Mouse (Mus musculus): ENCODE results near the gene Nkiras2.
A peak's percentile ranks its signal among the peaks of the same experiment; 100 is the strongest.
"Not testable (repeated sequence)": the region's sequence is repeated elsewhere in the genome, so short reads cannot be mapped to it uniquely, and the experiment has no call there.

Nkiras2 gene

GRCm38 (mm10) chr11:100634530-100634929 lies 15.5 kb downstream of the Nkiras2 start:
- DNase-seq (ENCODE audit: low spot score): no peak

DNA sequence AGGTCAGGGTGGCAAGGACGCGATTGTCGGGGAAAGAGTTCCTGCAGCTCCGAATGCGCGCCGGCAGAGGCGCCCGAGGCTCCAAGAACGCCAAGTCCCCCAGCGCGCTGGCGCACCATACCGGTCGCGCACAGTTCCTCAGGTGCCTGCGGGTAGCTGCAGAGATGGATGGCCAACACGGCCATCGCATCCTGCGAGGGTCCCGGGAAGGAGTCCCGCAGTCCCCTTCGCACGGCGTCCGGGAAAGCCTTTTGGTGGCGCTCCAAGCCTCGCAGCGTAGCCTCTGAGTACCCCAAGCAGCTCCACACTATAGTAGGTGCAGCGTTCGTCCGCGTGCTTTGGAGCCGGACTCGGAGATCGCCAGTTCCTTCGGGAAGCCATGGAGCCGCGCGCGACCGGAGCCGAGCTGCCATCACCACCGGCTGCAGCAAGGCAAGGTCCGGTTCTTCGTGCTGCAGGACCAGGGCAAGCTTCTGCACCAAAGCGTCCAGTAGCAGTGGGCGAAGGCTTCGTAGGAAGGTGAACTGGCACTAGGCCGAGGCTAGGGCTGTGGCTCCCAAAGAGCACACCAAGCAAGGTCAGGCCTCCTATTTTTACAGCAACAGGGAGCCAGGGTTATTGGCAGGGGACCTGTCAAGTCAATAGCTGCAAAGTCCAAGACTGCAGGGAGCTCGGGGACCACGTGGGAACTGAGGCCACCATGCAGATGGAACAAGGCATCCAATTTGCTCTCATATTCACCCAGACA lies 21.3 kb downstream of the Nkiras2 start:
- DNase-seq (ENCODE audit: low spot score): peak; percentile 63

DNA sequence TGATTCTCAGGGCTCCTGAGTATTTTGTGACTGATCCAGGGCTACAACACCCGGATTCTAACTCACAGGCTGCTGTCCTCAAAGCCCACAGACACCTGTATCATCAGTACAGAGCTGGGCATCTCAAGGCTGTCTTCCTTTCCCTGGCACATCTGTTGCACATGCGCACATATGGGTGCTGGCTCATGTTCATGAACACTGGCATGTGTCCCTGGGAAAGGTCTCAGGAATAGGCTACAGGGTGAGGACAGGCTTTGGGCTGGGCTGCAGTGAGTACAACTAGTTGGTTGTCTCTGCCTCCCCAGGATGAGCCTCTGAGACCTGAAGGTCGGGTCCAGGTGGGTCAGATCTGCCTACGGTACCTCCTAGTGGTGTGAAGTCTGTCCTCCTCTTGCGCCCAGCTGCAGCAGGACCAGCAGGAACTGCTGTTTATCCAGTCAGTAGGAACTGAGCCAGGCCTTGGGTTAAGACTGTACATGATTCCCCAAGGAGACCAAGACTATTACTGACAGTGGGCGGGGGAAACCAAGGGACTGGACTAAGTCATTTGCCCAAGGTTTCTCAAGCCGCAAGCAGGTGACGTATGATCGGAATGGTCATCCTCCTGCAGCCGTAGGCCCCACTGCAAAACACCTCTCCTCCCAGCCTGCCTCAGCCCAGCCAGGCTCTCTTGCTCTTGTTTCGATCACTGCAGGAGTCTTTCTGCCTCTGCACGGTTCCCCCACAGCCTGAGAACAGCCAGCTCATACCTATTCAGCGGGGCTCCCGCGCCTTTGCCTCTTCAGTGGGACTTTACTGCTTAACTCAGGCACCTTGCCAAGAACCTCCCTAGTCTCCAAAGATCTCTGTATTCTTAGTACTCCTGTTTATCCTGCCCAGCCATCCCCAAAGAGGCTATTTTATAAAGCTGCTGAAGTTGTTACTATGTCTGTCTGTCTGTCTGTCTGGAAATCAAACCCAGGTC lies 24.9 kb downstream of the Nkiras2 start:
- DNase-seq (ENCODE audit: low spot score): no peak

DNA sequence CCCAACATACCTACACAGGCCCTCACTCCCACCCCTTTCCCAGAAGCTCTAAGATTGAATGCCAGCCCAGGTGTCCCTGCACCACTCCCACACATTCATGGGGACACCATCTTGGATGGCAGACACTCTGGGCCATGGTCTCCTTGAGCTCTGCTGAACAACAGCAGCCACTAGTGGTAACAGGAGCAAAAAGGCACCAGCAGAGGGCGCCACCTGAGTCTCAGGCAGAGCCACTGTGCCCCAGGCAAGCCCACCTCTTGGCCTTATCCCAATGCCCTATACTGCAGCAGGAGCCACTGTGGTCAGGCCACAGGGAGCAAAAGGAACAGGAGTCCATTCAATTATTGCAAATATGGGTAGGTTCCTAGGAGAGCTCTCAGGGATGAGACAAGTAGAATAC lies 27.2 kb downstream of the Nkiras2 start:
- peak; percentile 76 for DNase-seq (ENCODE audit: low spot score)

DNA sequence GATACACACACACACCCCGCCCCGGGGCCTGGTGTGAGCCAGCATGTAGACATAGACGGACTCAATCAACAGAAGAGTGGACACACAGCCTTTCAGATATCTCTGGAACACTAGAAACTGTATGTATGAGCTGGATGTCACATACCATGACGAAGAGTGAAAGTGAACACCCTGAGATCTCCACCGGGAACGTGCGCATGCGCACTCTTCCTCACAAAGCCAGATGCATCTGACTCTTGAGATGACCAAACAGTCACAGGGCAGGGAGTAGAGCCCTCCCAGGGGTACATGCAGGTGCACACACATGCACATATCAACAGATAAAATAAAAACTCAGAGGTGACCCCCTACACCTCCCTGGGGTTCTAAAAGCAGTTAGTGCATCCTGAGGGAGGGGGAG lies 29.4 kb downstream of the Nkiras2 start:
- DNase-seq (ENCODE audit: low spot score): no peak

GRCm38 (mm10) chr11:100651205-100651604 lies 32.2 kb downstream of the Nkiras2 start:
- no peak for DNase-seq (ENCODE audit: low spot score)

DNA sequence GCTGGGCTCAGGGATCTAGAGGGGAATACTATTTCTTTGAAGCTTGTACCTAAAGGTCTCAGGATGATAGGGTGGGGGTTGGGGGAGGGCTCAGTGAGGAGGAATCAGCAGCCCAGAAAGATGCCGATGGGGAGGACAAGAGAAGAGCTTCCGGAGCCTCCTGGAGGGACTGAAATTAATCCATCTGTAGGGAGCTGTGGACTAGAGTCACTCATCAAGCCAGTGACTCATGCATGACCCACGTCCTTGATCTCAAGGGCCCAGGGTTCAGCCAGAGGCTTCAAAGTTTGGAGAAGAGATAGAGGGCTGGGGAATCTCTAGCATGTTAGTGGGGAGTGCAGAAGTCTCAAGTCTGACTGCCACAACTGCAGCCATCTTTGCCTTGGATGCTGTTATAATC lies 32.7 kb downstream of the Nkiras2 start:
- DNase-seq (ENCODE audit: low spot score): no peak

GRCm38 (mm10) chr11:100655589-100655988 lies 36.5 kb downstream of the Nkiras2 start:
- DNase-seq (ENCODE audit: low spot score): not testable (repeated sequence)

- no peak for DNase-seq (ENCODE audit: low spot score)
Observed at GRCm38 (mm10) chr11:100656458-100656857, 37.4 kb downstream of the Nkiras2 start.

DNA sequence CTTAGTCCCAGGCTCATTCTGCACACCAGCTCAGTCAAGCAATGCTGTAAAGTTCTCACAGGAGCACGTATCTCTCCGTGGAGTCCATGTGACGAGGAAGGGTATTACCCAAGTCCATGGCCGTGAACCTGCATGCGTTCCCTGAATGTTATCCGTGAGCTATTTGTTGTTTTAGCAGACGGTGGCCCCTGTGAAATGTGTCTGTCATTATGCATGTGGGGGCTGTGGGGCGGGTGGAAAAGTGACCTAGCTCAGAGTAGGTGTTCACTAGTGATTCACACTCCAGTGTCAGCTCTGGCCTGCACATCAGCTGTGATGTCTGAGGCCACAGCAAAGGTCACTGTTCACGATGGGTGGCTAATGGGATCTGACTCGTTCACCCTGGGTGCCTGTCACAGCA lies 40.8 kb downstream of the Nkiras2 start:
- DNase-seq (ENCODE audit: low spot score): no peak

DNA sequence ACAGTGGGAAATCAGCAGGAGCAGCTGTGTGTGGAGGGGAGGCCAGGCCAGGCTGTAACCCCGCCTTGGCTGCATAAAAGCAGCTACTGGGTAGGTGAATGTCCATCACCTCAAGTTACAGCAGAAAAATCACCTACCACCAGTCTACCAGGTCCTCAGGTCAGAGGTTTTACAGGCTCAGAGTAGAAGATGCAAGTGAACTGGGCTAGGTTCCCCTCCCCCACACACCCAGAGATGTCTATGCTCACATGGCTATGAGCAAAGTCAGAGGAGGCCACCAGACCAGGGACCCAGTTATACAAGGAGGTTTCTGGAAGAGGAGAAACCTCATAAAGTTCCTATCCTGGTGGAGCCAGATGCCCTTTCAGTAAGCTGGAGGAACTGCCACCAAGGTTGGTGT lies 52.0 kb downstream of the Nkiras2 start:
- no peak for DNase-seq (ENCODE audit: low spot score)

- DNase-seq (ENCODE audit: low spot score): no peak
Observed at GRCm38 (mm10) chr11:100671956-100672355, 52.9 kb downstream of the Nkiras2 start.

DNA sequence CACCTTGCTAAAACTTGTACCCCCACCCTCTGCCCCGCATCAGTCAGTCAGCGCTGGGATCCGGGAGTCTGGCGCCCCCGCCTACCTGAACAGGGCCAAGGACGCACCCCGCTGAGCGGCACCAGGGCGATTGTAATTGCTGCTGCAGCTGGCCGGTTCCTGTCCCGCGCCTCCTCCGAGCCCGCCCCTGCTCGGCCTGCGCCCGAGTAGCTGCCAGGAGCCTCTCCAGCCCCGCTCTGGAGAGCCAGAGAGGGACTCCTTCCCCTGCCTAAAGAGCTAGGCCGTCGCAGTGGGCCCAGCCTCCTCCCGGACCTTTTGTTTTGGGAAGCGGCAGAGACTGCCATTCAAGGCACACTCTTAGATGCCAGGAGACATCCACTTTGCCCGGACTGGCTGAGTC lies 54.1 kb downstream of the Nkiras2 start:
- peak; percentile 72 for DNase-seq (ENCODE audit: low spot score)
